Mouse (Mus musculus): Measurements from ENCODE around the gene Abhd4.

- TF ChIP-seq CTCF (IDR thresholded peaks at IDR 0.05; ENCODE audit: borderline replicate concordance, insufficient read depth, low read length) (no peak), POLR2A (IDR thresholded peaks at IDR 0.05; ENCODE audit: low read depth, low read length) (no peak)
Observed at GRCm38 (mm10) chr14:54207924-54208323, 46.1 kb upstream of the Abhd4 start.
